Mouse (Mus musculus): Measurements from ENCODE around the gene Cdkn2c. TPM values are rescaled to one million over a fixed set of nuclear protein-coding genes. Genes with fewer than 3 reads are reported as not detected.

Gene Cdkn2c
- total and polyA plus RNA-seq, 3 experiments: 7.1 to 16.1 (median 14.1) TPM

DNA sequence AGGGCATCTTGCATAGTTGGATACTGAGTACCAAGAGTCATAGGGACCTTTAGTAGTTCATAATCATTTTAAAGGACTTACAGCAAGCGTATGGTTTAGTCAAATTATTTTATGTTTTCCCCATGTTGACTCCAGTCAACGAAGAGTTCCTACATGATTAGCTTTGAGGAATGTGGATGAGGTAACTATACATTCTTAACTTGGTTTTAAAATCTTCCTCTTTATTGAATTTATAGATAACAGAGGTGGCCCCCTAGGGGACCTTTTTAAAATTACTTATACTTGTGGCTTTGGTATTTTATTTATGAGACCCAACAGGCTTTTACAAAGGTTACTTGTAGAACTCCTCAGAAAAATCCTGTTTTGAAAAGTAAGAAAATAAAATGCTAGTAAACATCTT, 3.2 kb upstream of the Cdkn2c start:
- Histone ChIP-seq H3K79me2 (replicated peaks; ENCODE audit: control insufficient read depth, extremely low read depth, insufficient read depth, poor library complexity, severe bottlenecking) (peaks cover 4% of the 10 kb centered on the region; the same call in 1 of the 2 replicates), H3K9ac (ENCODE audit: insufficient read depth, low read depth) (no peak overlapping the region), H3K4me3 (replicated peaks in 1 of 3; ENCODE audit: low read depth in 2 of 3, low read length in 2 of 3, poor library complexity in 1 of 3) (no peak overlapping the region), H3K9me3 (replicated peaks; ENCODE audit: low read length) (no peaks in the 10 kb centered on the region), H3K4me1 (ENCODE audit: control insufficient read depth in 1 of 2, insufficient read depth in 2 of 2) (peaks cover 0 to 1% of the 10 kb centered on the region in 2 experiments; a peak in 2 of 4 replicates), H3K27ac (ENCODE audit: insufficient read depth, low read depth) (no peak overlapping the region), H3K4me2 (ENCODE audit: insufficient read depth, low read depth, poor library complexity, severe bottlenecking) (no peak overlapping the region), H3K36me3 (replicated peaks in 1 of 2; ENCODE audit: control insufficient read depth in 1 of 2, insufficient read depth in 1 of 2, low read length in 1 of 2) (no peaks in the 10 kb centered on the region), H3K27me3 (replicated peaks) (no peaks in the 10 kb centered on the region)
- dilution Hi-C loops (cut with MboI; ENCODE audit: extremely low pct_ligation_motif_present, extremely low pct_unique_long_range_greater_than_20kb, low sequenced_read_pairs) (no loop called here), in situ Hi-C loops (cut with MboI; ENCODE audit: low pct_ligation_motif_present, low pct_unique_long_range_greater_than_20kb, low sequenced_read_pairs) (no loop called here)
- TF ChIP-seq SMC3 (IDR thresholded peaks at IDR 0.05; ENCODE audit: low read depth, low read length) (peak; percentile 25; the same call in 1 of the 2 replicates), SIN3A (IDR thresholded peaks at IDR 0.05; ENCODE audit: low read length) (no peak), RAD21 (IDR thresholded peaks at IDR 0.05; ENCODE audit: low read depth, low read length) (peak; percentile 34), CTCF (conservative IDR thresholded peaks at IDR 0.05 in 1 of 2, IDR thresholded peaks at IDR 0.05 in 1 of 2; ENCODE audit: low read depth in 2 of 2, low read length in 2 of 2) (peak in 1 of 2 experiments; percentile 58; a peak in 2 of 4 replicates), EP300 (IDR thresholded peaks at IDR 0.05; ENCODE audit: low read length) (no peak), NELFE (IDR thresholded peaks at IDR 0.05; ENCODE audit: low read depth, low read length) (no peak)
- DNase-seq (ENCODE audit: extremely low read depth): peak; percentile 30

DNA sequence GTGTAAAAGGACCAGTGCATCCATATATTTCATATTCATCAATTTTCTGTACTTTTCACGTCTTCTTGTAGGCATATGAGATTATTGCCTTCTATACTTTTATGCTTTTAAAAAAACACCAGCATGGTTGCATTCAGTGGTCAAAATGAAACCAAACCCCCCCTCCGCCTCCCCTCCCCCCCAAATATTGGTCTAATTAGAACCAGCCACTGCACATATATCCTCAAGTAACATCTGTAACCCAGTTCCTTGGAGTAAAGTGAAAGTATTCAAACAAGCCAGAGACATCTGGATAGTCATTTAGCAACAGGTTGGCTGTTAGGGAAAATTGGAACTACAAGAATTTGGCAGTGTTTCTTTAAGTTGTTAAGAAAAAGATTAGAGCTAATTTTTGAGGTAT, 529 bp upstream of the Cdkn2c start:
- peak; percentile 11 for DNase-seq (ENCODE audit: extremely low read depth)
- Histone ChIP-seq H3K9ac (ENCODE audit: insufficient read depth, low read depth) (peak overlapping the region; percentile 82), H3K27ac (ENCODE audit: insufficient read depth, low read depth) (peak overlapping the region; percentile 84; the same call in 1 of the 2 replicates), H3K4me1 (ENCODE audit: control insufficient read depth in 1 of 2, insufficient read depth in 2 of 2) (peaks cover 0 to 13% of the 10 kb centered on the region in 2 experiments; a peak in 2 of 4 replicates), H3K79me2 (replicated peaks; ENCODE audit: control insufficient read depth, extremely low read depth, insufficient read depth, poor library complexity, severe bottlenecking) (peaks cover 18% of the 10 kb centered on the region), H3K4me3 (replicated peaks in 1 of 3; ENCODE audit: low read depth in 2 of 3, low read length in 2 of 3, poor library complexity in 1 of 3) (peak overlapping the region in 2 of 3 experiments; percentile 69 to 76), H3K36me3 (replicated peaks in 1 of 2; ENCODE audit: control insufficient read depth in 1 of 2, insufficient read depth in 1 of 2, low read length in 1 of 2) (no peaks in the 10 kb centered on the region), H3K4me2 (ENCODE audit: insufficient read depth, low read depth, poor library complexity, severe bottlenecking) (peak overlapping the region; percentile 74), H3K27me3 (replicated peaks) (no peaks in the 10 kb centered on the region), H3K9me3 (replicated peaks; ENCODE audit: low read length) (no peaks in the 10 kb centered on the region)
- in situ Hi-C loops (cut with MboI; ENCODE audit: low pct_ligation_motif_present, low pct_unique_long_range_greater_than_20kb, low sequenced_read_pairs): loop anchor here (10.0 kb wide), 1 partner anchor 163 kb away; no protein-coding TSS in a partner anchor
- no peak for TF ChIP-seq MEF2A (IDR thresholded peaks at IDR 0.05; ENCODE audit: borderline replicate concordance, low read depth, low read length)
- TF ChIP-seq MAFK (IDR thresholded peaks at IDR 0.05; ENCODE audit: insufficient replicate concordance, low read length): no peak
- TF ChIP-seq ZNF384 (IDR thresholded peaks at IDR 0.05; ENCODE audit: low read depth, low read length): no peak
- no peak for TF ChIP-seq EP300 (IDR thresholded peaks at IDR 0.05; ENCODE audit: low read length)
- TF ChIP-seq RCOR1 (conservative IDR thresholded peaks at IDR 0.05; ENCODE audit: low read depth, low read length): no peak
- TF ChIP-seq POLR2AphosphoS2 (IDR thresholded peaks at IDR 0.05; ENCODE audit: low read depth, low read length): no peak
- no peak for TF ChIP-seq E2F4 (IDR thresholded peaks at IDR 0.05; ENCODE audit: insufficient replicate concordance, low read depth, low read length)
- peak; percentile 48; the same call in 1 of the 2 replicates for TF ChIP-seq IRF4 (IDR thresholded peaks at IDR 0.05; ENCODE audit: low read depth, low read length)
- TF ChIP-seq HCFC1 (IDR thresholded peaks at IDR 0.05; ENCODE audit: low read depth, low read length): no peak
- TF ChIP-seq UBTF (IDR thresholded peaks at IDR 0.05; ENCODE audit: low read depth, low read length): no peak
- no peak for TF ChIP-seq NRF1 (IDR thresholded peaks at IDR 0.05; ENCODE audit: low read depth, low read length)
- no peak for TF ChIP-seq MXI1 (IDR thresholded peaks at IDR 0.05; ENCODE audit: low read depth, low read length)
- 0 out of 2 replicates have a peak, but pooled peaks have one; percentile 40 for TF ChIP-seq CHD2 (IDR thresholded peaks at IDR 0.05; ENCODE audit: low read length)
- no peak for TF ChIP-seq JUND (conservative IDR thresholded peaks at IDR 0.05; ENCODE audit: low read depth, low read length)
- no peak for TF ChIP-seq SMC3 (IDR thresholded peaks at IDR 0.05; ENCODE audit: low read depth, low read length)
- no peak for TF ChIP-seq ZKSCAN1 (IDR thresholded peaks at IDR 0.05; ENCODE audit: borderline replicate concordance, low read depth, low read length)
- TF ChIP-seq SIN3A (IDR thresholded peaks at IDR 0.05; ENCODE audit: low read length): no peak
- TF ChIP-seq CTCF (conservative IDR thresholded peaks at IDR 0.05 in 1 of 2, IDR thresholded peaks at IDR 0.05 in 1 of 2; ENCODE audit: low read depth in 2 of 2, low read length in 2 of 2): no peak
- dilution Hi-C loops (cut with MboI; ENCODE audit: extremely low pct_ligation_motif_present, extremely low pct_unique_long_range_greater_than_20kb, low sequenced_read_pairs): no loop called here
